Mouse (Mus musculus): ENCODE data around the gene Emp1.

DNA sequence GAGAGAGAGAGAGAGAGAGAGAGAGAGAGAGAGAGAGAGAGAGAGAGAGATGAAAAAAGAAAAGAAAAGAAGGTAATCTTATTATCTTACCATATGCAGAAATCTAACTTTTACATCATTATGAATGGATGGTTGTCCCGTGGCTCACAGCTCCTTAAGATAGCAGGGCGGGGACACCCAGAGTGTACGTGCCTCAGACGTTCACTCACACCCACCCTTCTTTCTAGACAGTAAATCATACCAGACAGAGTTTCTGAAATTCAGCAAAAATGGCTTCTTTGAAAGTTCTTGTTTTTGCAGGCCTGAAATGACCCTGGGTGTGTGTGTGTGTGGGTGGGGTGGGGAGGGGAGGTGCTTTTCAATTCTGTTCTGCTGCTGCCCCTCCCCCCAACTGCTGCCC, 3.3 kb downstream of the Emp1 start:
- no peak for TF ChIP-seq CTCF (IDR thresholded peaks at IDR 0.05; ENCODE audit: low read depth, low read length)
- TF ChIP-seq GATA1 (IDR thresholded peaks at IDR 0.05; ENCODE audit: borderline replicate concordance, low read length): no peak
- TF ChIP-seq POLR2AphosphoS5 (IDR thresholded peaks at IDR 0.05; ENCODE audit: insufficient replicate concordance, low read depth, low read length): no peak
- TF ChIP-seq TAL1 (conservative IDR thresholded peaks at IDR 0.05; ENCODE audit: low read depth, low read length): no peak
